Mouse (Mus musculus) B cell, adult 2 months (primary cell): Measurements from ENCODE around the gene C130032M10Rik.

Source experiments
- DNase-seq, 2 experiments: peaks; one replicate each; pipeline ENCODE4 v3.0.0; 2022

C130032M10Rik gene

DNA sequence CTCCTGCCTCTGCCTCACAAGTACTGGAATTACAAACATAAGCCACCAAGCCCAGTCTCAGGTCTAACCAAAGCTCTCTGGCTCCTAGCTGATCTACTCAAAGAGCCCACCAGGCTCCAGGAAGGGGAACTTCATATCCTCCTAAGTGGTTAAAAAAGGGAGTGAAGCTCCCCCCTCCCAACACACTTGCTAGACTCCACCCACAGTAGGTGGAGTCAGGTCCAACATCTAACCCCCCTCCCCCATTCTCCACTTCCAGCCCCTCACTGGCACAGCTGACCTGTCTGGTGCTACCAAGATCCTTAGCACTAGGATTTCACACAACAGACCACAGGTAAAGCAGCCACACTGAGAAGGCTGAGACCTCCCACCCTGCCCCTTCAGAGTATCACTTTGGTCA, 38.3 kb downstream of the C130032M10Rik start:
- DNase-seq = no peak

DNA sequence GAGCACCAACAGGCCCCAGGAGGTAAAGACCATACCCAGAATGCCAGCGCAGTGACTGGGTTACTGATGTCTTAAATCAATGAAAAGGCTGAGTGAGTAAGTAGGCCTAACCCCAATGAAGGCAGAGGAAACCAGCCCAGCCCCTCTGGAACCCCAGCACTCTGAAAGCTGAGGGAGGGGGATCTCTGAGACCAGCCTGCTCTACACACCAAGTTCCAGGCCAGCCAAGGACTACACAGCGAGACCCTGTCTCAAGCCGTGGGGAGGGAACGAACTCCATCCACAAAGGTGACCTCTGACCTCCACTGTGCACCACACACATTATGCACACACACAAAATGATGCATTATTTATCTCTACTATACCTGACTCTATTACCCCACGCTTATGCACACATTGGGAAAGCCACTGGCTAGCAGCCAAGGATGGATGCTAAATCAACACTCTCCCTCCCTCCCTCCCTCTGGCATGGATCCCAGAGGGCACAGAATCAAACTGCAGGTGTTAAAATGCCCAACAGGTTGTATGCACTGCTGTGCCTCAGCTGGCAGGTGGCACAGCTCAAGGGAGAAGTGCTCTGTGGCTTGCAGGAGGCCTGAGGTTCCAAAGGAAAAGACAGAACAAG, 39.0 kb downstream of the C130032M10Rik start:
- no peak for DNase-seq

DNA sequence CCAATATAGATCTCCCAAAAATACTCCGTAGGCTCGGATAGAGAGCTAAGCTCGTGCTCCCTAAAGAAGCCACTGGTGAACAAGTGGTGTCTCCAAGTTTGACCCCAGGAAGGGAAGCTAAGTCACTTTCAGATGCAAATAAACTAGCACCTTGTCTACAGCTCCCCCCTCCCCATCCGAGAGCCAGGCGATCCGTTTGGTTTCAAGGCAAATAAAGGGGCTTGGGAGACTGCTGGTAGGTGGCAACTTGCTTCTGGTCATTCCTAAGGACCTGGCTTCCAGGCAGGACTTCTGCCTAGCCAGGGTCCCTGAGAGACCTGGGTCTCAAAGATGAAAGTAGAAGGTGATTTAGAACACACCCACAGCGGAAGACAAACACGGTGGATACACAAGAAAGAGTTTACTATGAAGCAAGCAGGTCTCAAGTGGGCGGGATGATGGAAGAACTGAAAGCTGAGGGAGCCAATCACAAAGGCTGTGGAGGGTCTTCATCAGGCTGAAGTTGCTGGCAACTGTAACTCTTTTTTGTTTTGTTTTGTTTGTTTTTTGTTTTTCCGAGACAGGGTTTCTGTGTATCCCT, 40.9 kb downstream of the C130032M10Rik start:
- no peak for DNase-seq

DNA sequence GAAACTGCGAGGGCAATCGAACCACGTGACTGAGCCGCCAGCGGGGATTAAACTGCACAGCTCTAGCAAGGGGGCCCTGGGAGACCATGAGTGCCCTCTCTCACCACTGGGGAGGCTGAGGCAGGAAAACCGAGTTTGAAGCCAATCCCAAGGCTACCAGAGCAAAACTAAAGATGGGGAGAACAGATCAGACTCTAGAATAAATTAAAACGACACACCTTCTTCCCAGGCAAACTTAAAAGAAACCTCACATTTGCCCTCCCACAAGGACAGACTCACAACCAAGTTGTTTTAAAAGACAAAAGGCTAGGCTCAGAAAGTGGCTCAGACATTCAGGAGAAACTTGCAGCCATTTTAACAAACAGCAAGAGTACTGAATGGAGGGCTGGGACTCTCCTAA, 41.6 kb downstream of the C130032M10Rik start:
- no peak for DNase-seq

DNA sequence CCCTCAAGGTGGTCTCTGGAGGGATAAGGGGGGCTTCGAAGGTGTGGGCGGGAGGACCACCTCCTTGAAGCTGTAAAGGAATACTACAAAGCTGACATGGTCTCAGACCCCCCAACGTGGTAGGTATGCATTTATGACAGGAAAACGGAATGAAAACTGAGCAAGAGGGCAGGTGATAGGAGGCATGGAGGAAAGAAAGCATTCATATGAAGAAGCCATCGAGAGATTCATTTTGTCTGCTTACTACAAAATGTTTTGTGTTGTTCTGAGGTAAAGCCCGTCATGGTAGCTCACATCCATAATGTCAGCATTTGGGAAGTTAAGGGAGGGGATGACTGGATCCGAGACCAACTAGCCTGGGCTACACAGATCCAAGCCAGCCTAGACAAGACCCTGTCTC, 44.6 kb downstream of the C130032M10Rik start:
- no peak for DNase-seq

DNA sequence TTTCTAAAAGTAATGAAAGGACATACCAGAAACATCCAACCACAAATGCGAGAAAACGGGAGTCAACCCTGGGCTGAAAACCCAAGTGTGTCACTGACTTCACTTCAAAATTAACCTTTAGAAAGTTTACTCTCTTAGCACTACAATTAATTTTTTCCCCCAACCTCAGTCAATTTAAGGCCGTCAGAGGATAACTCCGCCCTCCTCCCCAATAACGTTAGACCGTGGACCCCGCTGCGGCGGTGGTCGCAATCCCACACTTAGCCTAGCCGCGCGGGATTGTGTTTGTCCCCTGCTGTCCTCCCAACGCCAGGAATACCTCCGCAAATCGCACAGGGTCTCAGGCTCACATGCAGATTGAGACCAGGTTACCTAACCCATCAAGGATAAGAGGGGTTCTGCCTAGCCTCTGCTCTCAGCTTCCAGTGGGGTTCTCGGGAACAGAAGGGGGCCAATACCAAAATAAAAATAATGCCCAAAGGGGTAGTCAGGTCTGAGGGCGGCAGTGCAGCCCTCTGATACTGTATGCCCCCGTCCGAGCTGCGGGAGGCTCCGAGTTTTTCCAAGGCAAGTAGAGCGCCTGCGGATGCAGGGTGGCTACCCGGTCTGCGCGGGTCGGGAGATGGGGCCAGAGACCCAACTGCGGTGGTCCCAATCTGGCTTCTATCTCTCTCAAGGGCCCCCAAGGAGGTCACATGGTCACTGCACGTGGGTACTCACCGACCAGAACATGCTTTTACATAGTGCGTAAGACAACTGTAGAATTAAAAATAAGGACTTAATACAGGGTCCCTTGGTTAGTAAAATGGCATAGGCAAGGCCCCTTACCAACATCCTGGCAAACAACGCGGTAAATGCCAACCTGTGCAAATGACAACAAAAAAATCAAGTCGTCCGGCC, 45.5 kb downstream of the C130032M10Rik start:
- no peak for DNase-seq

DNA sequence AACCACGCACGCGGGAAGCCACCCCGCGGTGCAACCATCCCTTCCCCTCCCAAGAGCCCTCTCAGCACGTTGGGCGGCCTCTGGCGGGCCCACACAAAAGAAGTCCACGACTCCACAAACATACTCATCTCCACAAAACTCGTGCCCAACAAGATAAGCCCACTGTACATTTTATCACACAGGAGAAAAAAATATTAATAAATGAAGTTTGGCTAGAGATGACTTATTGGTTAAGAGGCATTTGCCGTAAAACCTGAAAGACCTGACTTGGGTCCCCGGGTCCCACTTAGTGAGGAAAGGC, 46.1 kb downstream of the C130032M10Rik start:
- DNase-seq = no peak

DNA sequence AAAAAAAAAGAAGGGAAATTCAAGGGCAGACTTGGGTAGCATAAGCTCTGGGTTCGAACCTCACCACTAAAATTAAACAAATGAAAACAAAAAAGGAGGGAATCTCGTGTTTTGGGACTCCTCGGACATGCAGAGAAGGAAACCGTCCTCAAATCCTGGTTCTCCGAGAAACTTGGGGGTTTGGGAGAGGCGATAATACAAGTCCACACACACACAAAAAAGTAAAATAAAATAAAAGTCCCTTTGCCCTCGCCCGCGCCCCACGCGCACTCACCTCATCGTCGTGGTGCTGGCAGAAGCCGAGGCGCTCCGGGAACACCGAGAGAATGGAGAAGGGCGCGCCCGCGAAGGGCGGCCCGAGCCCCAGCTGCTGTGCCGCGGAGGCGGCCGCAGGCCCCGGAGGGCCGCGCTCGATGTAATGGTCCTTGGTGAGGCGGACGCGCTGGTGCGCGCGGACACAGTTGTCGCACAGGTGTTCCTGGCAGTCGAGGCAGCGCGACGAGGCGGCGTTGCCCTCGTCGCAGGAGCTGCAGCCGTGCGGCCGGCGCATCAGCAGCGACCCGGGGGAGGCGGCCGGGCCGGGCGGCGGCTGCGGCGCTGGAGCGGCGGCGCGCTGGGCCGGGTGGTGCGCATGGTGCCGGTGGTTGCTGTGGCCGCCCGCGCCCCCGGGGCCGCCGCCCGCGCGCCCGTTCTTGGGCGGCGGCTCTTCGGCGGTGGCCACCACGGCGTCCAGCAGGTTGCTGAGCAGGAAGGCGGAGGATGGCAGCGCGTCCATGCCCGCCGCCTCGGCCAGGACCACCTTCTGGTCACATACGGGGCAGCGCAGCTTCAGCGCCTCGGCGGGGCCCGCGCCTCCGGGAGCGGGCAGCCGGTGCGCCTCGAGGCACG, 46.8 kb downstream of the C130032M10Rik start:
- DNase-seq = no peak

DNA sequence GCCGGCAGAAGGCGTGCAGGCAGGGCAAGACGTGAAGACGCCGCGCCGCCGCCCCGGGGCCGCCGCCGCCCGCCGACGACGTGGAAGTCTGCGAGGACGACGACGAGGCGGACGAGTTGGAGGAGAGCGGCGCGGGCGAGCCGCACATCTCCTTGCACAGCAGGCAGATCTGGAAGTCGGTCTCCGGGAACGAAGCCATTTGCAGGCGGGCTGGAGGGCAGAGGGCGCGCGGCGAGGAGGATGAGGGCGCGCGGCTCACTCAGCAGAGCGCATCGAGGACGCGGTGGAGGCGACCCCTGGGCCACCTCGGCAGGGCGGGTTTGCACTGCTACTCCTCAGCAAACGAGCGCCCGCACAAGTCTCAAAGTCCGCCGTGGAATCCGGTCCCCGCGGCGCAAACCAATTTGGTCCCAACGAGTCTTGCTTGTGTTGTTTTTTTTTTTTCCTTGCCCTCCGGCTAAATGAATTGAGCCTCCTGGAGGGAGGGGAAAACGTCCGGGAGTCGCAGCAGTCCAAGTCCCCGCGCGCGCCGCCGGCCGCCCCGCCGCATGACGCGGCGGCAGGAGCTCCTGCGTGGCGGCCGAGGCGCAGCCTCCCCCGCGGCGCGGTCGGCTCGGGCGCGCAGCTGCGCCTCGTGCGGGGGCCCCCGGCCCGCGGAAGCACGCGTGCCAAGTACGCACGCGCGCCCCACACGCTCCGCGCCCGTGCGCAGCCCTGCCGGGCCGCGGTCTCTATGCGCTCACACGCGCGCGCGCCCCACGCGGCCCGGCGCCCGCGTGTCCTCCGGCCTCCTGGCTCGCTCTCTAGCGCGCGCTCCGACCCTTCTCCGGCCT, 47.6 kb downstream of the C130032M10Rik start:
- DNase-seq = no peak

DNA sequence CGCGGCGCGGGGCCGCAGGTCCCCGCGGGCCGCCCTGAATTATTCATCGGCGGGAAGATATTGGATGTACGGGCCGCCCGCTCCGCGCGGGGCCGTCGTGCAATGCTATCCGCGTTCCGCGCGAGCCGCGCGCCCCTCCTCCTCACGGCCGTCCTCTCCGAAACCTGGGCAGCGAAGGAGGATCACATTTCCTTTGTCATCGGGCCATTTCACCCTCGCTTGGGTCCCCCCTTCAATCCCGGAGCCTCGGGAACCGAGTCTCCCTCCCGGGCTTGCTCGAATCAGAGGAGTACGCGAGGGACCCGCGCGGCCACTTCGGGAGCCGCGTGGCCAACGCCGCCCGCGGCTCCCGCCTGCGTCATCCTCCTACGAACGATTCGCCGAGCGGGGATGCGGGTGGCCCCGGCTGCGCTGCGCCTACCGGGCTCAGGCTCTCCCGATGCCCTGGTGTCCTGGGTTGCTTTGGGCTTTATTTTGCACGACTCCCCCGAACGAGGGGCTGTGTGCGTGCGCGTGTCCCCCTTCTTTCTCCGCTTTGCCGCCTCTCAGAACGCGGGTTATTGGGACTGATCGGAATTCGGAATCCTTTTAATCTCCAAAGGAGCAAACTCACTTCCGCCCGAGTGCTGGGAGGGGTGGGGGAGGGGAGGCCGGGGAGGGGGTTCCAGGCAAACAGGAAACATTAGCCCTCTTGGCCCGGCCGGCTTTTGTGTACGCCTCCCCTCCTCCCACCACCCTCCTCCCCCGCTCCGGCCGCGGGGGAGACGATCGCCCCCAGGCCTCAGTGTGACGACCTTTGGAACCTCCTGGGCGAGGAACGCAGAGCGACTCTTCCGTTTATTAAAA, 48.5 kb downstream of the C130032M10Rik start, which contains the start of gene Trim71:
TSS of gene Trim71 (minus strand) at position 609 of the 846 bp plus-strand sequence.
- DNase-seq = no peak

DNA sequence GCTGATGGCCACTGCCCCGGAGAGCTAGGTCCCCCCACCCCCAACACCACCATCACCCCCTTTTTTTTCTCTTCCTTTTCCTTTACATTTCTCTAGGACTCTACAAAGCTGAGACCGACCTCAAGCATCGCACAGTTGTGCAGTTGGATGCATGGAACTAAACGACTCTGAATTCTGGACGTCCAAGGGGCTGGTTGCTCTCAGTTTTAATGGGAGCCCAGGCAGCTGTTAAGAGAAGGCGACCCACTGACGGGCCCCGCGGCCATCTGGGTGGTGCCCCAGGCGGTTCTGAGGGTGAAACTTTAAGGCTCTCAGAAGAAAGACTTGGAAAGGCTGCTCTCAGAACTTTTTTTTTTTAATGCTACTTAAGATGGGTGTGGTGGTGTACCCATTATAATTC, 49.2 kb downstream of the C130032M10Rik start:
- DNase-seq = no peak
